Mouse (Mus musculus) lung, adult 2 months (tissue): ENCODE data around the gene Tmem40. TPM values are rescaled to one million over a fixed set of nuclear protein-coding genes. Genes with fewer than 3 reads are reported as not detected.
A peak's percentile ranks its signal among the peaks of the same experiment; 100 is the strongest.

Experiments
- DNase-seq: peaks from one replicate; pipeline ENCODE4 v3.0.0; 2022
- H3K4me1 ChIP-seq: fragments of 200-500 bp; 2 replicates; pipeline ENCODE4 v1.6.1; 2011; ENCODE audit warnings: low read length; ENCODE audit not compliant: control insufficient read depth, insufficient read depth
- H3K4me3 ChIP-seq: fragments of 200-500 bp; replicated peaks from 2 replicates; pipeline ENCODE3; 2011; ENCODE audit warnings: low read depth, mild to moderate bottlenecking, control low read depth, low read length; ENCODE audit errors: extremely low read depth
- CTCF ChIP-seq: fragments of 200-500 bp; IDR thresholded peaks from 2 replicates; pipeline ENCODE4 v1.5.1; 2011; ENCODE audit warnings: mild to moderate bottlenecking, low read length, control low read depth; ENCODE audit not compliant: insufficient read depth
- POLR2A ChIP-seq: fragments of 200-500 bp; IDR thresholded peaks from 2 replicates; pipeline ENCODE4 v1.6.1; 2011; ENCODE audit warnings: low read depth, mild to moderate bottlenecking, control low read depth, low read length, borderline replicate concordance; ENCODE audit errors: extremely low read depth
- WGBS: fragments of 180-500 bp; shearing (Covaris S2); methylation state at CpG from one replicate; pipeline ENCODE4 v1.1.7; 2018; 5-methylcytosine and 5-hydroxymethylcytosine counted together
- polyA plus RNA-seq: library from polyadenylated mRNA; depleted of rRNA; stranded (reverse); fragments of >200 nt; gene quantifications from 2 replicates; pipeline ENCODE4 v1.2.3, GENCODE M21; 2012; rRNA removed

Tmem40 gene
- polyA plus RNA-seq, 1 experiment: 21.5 TPM

DNA sequence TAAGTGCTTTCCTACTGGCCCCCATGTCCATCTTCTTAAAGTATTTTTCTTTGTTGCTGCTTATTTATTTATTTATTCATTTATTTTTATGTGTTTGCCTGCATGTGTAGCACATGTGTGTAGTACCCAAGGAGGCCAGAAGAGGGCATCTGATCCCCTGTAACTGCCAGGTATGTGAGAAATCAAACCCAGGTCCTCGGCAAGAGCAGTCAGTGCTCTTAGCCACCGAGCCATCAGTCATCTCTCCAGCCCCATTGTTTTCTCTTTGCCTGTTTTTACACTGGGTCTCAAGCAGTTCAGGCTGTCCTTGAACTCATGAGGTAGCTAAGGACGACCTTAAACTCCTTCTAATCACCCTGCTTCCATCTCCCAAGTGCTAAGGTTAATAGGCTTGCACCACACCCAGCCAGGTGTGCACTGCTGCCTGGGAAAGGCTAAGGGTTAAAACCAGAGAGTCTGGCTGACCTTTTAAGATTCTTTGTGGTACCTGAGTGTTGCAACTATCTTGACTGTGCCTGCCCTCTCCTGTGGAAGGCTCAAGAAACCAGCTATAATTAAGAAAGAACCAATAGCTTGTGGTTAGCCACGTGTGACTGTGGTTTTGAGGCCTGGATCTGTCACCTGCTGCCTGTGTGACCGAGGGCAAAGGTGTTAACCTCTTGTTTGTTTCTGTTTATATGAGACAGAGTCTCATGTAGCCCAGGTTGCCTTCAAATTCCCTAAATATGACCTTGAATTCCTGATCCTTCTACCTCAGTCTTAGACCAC, 69.1 kb downstream of the Tmem40 start:
- Histone ChIP-seq H3K4me3 (no peak overlapping the region), H3K4me1 (peaks cover 6% of the 10 kb centered on the region)
- no peak for DNase-seq
- WGBS: 61% methylated on average over 5 of the region's 5 CpGs
- no peak for TF ChIP-seq POLR2A
- TF ChIP-seq CTCF: peak; percentile 17; the same call in 1 of the 2 replicates

DNA sequence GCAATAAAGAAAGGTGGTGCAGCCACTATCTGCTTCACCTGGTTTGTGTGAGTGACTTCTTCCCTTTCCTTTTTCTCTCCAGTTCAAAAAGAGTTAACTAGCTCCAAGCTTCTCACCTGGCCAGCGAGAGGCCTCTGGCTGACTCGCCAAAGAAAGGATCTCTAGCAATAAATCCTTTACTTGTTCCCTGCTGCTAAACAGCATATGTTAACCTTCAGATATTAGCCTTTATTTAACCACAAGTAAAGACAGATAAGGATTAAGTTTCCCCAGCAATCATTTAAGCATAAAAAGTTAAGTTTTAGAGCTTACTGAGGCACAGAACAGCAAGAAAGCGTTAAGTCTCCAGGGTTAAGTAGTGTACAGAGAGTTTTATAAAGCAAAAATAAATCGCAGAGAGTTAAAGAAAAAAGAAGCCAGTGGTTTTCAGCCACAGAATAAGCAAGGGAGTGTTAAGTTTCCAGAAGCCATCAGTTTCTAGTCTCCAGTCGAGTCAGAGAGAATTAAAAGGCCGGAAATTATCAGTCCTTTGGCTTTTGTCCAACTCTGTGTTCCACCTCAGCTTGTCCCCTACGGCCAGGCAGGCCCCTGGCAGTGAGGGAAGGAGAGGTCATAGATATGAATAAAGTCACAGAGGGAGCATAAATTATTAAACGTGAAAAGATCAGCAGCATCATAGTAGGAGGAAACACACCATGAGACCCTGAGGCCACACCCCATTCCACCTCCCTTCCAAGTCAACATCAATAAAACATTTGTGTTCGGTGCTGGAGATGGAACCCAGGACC, 69.9 kb downstream of the Tmem40 start:
- H3K4me3 ChIP-seq: no peak overlapping the region
- no peak for TF ChIP-seq POLR2A
- TF ChIP-seq CTCF: no peak
- DNase-seq: no peak
- WGBS: 50% methylated on average over 9 of the region's 9 CpGs
- H3K4me1 ChIP-seq: peaks cover 3% of the 10 kb centered on the region

DNA sequence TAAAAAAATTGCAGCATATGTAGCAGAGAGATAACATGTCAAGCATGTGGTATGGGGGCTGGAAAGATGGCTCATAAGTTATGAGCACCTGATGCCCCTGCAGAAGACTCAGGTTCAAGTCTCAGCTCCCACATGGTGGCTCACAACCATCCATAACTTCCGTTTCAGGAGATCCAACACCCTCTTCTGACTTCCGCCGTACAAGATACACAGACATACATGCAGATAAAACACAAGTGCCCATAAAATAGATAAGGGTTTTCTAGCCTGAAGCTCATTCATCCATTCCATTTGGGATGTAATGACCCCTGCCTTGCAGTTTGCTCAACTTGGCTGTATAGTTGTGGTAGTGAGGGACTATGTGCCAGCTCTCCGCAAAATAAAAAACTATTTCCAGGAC, 72.1 kb downstream of the Tmem40 start:
- 85% methylated on average over 4 of the region's 4 CpGs for WGBS
- Histone ChIP-seq H3K4me1 (peaks cover under 1% of the 10 kb centered on the region), H3K4me3 (no peak overlapping the region)
- DNase-seq: no peak
- TF ChIP-seq CTCF (no peak), POLR2A (no peak)

DNA sequence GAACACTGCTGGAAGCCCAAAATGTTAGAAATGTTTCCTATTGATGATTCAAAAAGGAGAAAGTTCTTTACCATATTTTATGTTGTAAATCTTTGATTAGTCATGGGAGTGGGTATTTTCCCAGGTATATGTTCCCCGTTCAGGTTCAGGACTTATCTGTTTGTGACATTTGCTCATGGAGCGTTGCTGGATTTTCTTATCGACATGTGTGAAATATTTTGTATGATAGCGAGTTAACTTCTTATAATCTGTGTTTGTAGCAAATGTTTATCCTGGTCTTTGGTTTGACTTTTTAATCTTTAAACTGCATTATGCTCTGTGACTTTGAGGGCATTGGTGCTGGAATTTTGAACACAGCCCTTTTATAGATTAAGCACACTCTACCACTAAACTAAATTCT, 73.6 kb downstream of the Tmem40 start:
- Histone ChIP-seq H3K4me1 (no peaks in the 10 kb centered on the region), H3K4me3 (no peak overlapping the region)
- DNase-seq: no peak
- 77% methylated on average over 4 of the region's 4 CpGs for WGBS
- TF ChIP-seq POLR2A (no peak), CTCF (no peak)

DNA sequence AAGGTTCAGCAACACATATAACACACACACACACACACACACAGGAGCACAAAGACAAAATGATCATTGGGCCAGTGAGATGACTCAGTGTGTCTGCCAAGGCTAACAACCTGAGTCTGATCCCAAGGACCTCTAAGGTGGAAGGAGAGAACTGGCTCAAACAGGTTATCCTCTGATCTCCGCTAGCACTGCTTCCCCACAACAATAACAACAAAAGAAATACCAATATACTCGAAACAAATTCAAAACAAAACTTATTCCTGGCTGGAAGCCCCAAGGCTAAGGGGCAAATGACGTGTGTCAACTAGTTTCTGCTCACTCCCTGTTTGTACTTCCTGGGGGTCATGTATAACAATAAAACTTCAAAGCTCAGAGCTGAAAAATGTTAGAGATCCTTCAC, 74.5 kb downstream of the Tmem40 start:
- no peak overlapping the region for H3K4me3 ChIP-seq
- TF ChIP-seq POLR2A (no peak), CTCF (no peak)
- DNase-seq: no peak
- H3K4me1 ChIP-seq: no peaks in the 10 kb centered on the region
- 59% methylated on average over 3 of the region's 3 CpGs for WGBS

DNA sequence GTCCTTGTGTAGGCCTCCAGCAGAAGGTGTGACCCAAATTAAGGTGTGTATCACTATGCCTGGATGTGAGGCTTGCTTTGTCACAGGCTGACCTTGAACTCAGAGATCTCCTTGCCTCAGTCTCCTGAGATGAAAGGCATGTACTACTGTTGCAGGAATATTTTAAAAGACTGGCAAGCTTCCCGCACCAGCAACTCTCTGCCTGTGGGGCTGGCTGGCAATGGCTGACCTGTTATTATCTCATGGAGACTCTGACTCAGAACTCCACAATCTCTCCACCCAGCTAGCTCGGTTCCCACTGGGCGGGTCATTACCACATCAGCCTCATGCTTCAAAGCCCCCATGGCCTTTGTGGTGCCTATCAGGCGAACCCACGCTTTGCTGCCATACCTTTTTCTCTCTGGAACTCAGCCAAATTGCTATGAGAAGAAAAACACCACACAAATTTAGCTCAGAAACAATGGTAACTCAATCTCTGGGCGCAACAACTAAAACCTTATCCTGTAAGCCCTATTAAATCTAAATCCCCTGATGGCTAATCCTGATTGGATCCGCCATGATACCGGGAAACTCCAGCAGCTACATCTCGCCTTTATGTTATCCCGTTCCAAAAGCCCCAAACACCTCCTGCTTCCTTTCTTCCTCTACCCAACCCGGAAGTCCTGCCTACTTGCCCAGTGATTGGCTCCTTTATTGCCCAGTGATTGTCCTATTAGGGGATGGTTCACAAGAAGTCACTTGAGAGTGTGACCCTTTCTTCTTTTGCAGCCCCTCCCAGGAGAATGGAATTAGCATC, 77.2 kb downstream of the Tmem40 start:
- TF ChIP-seq CTCF (no peak), POLR2A (no peak)
- DNase-seq: no peak
- 67% methylated on average over 11 of the region's 11 CpGs for WGBS
- Histone ChIP-seq H3K4me1 (no peaks in the 10 kb centered on the region), H3K4me3 (no peak overlapping the region)

DNA sequence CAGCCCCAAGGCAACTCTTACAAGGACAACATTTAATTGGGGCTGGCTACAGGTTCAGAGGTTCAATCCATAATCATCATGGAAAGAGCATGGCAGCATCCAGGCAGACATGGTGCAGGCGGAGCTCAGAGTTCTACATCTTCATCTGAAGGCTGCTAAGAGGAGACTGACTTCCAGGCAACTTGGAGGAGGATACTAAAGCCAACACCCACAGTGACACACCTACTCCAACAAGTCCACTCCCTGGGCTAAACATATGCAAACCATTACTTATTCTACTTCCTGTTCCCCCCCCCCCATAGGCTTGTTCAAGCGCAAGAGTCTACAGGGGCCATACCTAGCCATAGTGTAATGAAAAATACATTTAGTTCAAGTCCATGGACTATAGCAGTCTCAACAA, 77.9 kb downstream of the Tmem40 start:
- Histone ChIP-seq H3K4me3 (no peak overlapping the region), H3K4me1 (no peaks in the 10 kb centered on the region)
- no peak for TF ChIP-seq POLR2A
- no peak for TF ChIP-seq CTCF
- DNase-seq: no peak
- 99% methylated on average over 2 of the region's 2 CpGs for WGBS

DNA sequence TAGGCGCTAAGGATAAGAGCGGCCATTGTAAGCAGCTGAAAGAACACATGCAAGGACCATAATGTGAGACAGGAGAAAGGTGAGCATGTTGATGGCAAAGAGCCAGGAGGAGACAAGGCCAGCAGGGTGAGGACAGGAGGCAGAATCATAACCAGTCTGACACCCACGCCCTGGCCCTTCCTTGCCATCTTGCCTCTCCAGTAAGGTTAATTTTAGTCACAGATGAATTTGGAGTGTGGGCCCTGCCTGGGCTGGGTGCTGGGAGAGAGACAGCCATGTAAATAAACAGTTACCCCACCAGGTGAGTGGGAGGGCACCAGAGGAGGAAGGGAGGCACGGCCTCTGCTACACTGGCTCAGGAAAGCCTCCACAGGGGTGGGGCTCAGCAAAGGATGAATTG, 81.1 kb downstream of the Tmem40 start:
- Histone ChIP-seq H3K4me1 (peaks cover 4% of the 10 kb centered on the region), H3K4me3 (no peak overlapping the region)
- no peak for DNase-seq
- 74% methylated on average over 4 of the region's 4 CpGs for WGBS
- TF ChIP-seq POLR2A: no peak
- no peak for TF ChIP-seq CTCF

Other genes starting within 250 kb of the Tmem40 start
- 2.3 and 4.2 TPM in 2 replicates for gene Tsen2, start 217.7 kb downstream of the Tmem40 start, polyA plus RNA-seq
- gene Mkrn2os, start 169.8 kb downstream of the Tmem40 start, polyA plus RNA-seq: 0.40 TPM in 1 of 2 replicates, not detected in the other
- gene Mkrn2, start 160.5 kb downstream of the Tmem40 start, polyA plus RNA-seq: 57.2 and 68.1 TPM in 2 replicates
- gene Raf1, start 85.8 kb downstream of the Tmem40 start, polyA plus RNA-seq: 98.6 and 131 TPM in 2 replicates
- 5.3 and 8.4 TPM in 2 replicates for gene Cand2, start 12.1 kb upstream of the Tmem40 start, polyA plus RNA-seq
- gene Rpl32, start 46.3 kb upstream of the Tmem40 start, polyA plus RNA-seq: 276 and 321 TPM in 2 replicates
- gene Efcab12, start 76.0 kb upstream of the Tmem40 start, polyA plus RNA-seq: 1.7 and 2.0 TPM in 2 replicates
- gene Mbd4, start 91.0 kb upstream of the Tmem40 start, polyA plus RNA-seq: 1.3 and 2.5 TPM in 2 replicates
- gene Ift122, start 91.1 kb upstream of the Tmem40 start, polyA plus RNA-seq: 12.6 and 13.4 TPM in 2 replicates
- 1.0 and 1.3 TPM in 2 replicates for gene Rho, start 169.3 kb upstream of the Tmem40 start, polyA plus RNA-seq
- gene H1foo, start 182.5 kb upstream of the Tmem40 start, polyA plus RNA-seq: not detected in 2 replicates
- gene Plxnd1, start 232.6 kb upstream of the Tmem40 start, polyA plus RNA-seq: 146 and 185 TPM in 2 replicates